Mouse (Mus musculus) neutrophil, adult 5-6 weeks (primary cell): Measurements from ENCODE around the gene Prdm2. TPM values are rescaled to one million over a fixed set of nuclear protein-coding genes. Genes with fewer than 3 reads are reported as not detected.

Source experiments
- ATAC-seq: fragments of 151-379, 151-347 bp; 2 replicates; pipeline ENCODE4 v1.8.0; 2017; ENCODE audit warnings: mild to moderate bottlenecking, moderate TSS enrichment; ENCODE audit not compliant: insufficient number of reproducible peaks, poor library complexity, low FRiP score, severe bottlenecking; ENCODE audit errors: extremely low read depth
- total RNA-seq: library from RNA; stranded (forward); fragments of 200-1000 nt; gene quantifications from 2 replicates; pipeline ENCODE4 v1.2.3, GENCODE M21; 2017

Prdm2 gene
- total RNA-seq, 1 experiment from 2014 or later = 68.1 TPM

GRCm38 (mm10) chr4:143120008-143120407 is 92.8 kb downstream of the Prdm2 start:
- ATAC-seq = no peak

- ATAC-seq = peak; percentile 36; the same call in 1 of the 2 replicates
These were observed 94.0 kb downstream of the Prdm2 start for GRCm38 (mm10) chr4:143118843-143119242.

GRCm38 (mm10) chr4:143115851-143116250 is 96.9 kb downstream of the Prdm2 start:
- no peak for ATAC-seq

GRCm38 (mm10) chr4:143114232-143114979 is 98.4 kb downstream of the Prdm2 start:
- ATAC-seq = no peak

- ATAC-seq = peak; percentile 33; the same call in 1 of the 2 replicates
These were observed 99.8 kb downstream of the Prdm2 start for GRCm38 (mm10) chr4:143112985-143113384.

GRCm38 (mm10) chr4:143112439-143112838 is 100.4 kb downstream of the Prdm2 start:
- peak; percentile 76 for ATAC-seq

- no peak for ATAC-seq
These were observed 100.9 kb downstream of the Prdm2 start for GRCm38 (mm10) chr4:143111872-143112271.

GRCm38 (mm10) chr4:143108552-143108951 is 104.2 kb downstream of the Prdm2 start:
- no peak for ATAC-seq

GRCm38 (mm10) chr4:143106971-143107370 is 105.8 kb downstream of the Prdm2 start:
- ATAC-seq = no peak

GRCm38 (mm10) chr4:143106566-143106965 is 106.2 kb downstream of the Prdm2 start:
- ATAC-seq = peak; percentile 81

GRCm38 (mm10) chr4:143104739-143105138 is 108.1 kb downstream of the Prdm2 start:
- ATAC-seq = no peak

- no peak for ATAC-seq
These were observed 109.0 kb downstream of the Prdm2 start for GRCm38 (mm10) chr4:143103811-143104210.

- no peak for ATAC-seq
These were observed 112.6 kb downstream of the Prdm2 start for GRCm38 (mm10) chr4:143100157-143100556.

- peak; percentile 31; the same call in 1 of the 2 replicates for ATAC-seq
These were observed 113.3 kb downstream of the Prdm2 start for GRCm38 (mm10) chr4:143099288-143100039.

GRCm38 (mm10) chr4:143092082-143092701 is 120.6 kb downstream of the Prdm2 start:
- ATAC-seq = no peak

GRCm38 (mm10) chr4:143090551-143090950 is 122.2 kb downstream of the Prdm2 start:
- ATAC-seq = no peak

GRCm38 (mm10) chr4:143074071-143074765 is 138.6 kb downstream of the Prdm2 start:
- ATAC-seq = no peak

GRCm38 (mm10) chr4:143071791-143072190 is 141.0 kb downstream of the Prdm2 start:
- ATAC-seq = no peak

- ATAC-seq = no peak
These were observed 145.8 kb downstream of the Prdm2 start for GRCm38 (mm10) chr4:143067006-143067405.
